Mouse (Mus musculus) heart, embryonic 11.5 days (tissue): ENCODE results near the gene Sgta. TPM values are rescaled to one million over a fixed set of nuclear protein-coding genes. Genes with fewer than 3 reads are reported as not detected.
A peak's percentile ranks its signal among the peaks of the same experiment; 100 is the strongest.

Experiments used
- ATAC-seq: fragments of 200-750 bp; cut with Nextera tagmentation; replicated peaks from 2 replicates; pipeline ENCODE4 v1.8.0; 2017; ENCODE audit warnings: moderate library complexity; ENCODE audit not compliant: insufficient number of reproducible peaks, low FRiP score, low TSS enrichment
- H3K27ac ChIP-seq: fragments of 300-500 bp; sonication (generic); 2 replicates; pipeline ENCODE4 v1.5.1; 2014; ENCODE audit warnings: mild to moderate bottlenecking, low read depth, low read length
- H3K27me3 ChIP-seq: fragments of 300-500 bp; sonication (generic); 2 replicates; pipeline ENCODE4 v1.6.1; 2014; ENCODE audit warnings: mild to moderate bottlenecking, low read length, mixed read lengths; ENCODE audit not compliant: control insufficient read depth, insufficient read depth
- H3K36me3 ChIP-seq: fragments of 300-500 bp; sonication (generic); 2 replicates; pipeline ENCODE4 v1.6.1; 2014; ENCODE audit warnings: mild to moderate bottlenecking, low read length, moderate library complexity, mixed read lengths; ENCODE audit not compliant: control insufficient read depth, insufficient read depth
- H3K4me1 ChIP-seq: fragments of 300-500 bp; sonication (generic); 2 replicates; pipeline ENCODE4 v1.6.1; 2014; ENCODE audit warnings: low read length; ENCODE audit not compliant: control insufficient read depth, insufficient read depth
- H3K4me2 ChIP-seq: fragments of 300-500 bp; sonication (generic); 2 replicates; pipeline ENCODE4 v1.6.1; 2014; ENCODE audit warnings: mild to moderate bottlenecking, moderate library complexity
- H3K4me3 ChIP-seq: fragments of 300-500 bp; sonication (generic); 2 replicates; pipeline ENCODE4 v1.5.1; 2014; ENCODE audit warnings: low read depth, low read length
- H3K9ac ChIP-seq: fragments of 300-500 bp; sonication (generic); 2 replicates; pipeline ENCODE4 v1.6.1; 2014; ENCODE audit warnings: mild to moderate bottlenecking, low read depth, low read length, moderate library complexity
- H3K9me3 ChIP-seq: fragments of 300-500 bp; sonication (generic); replicated peaks from 2 replicates; pipeline ENCODE4 v1.6.1; 2016; ENCODE audit warnings: low read length; ENCODE audit not compliant: control insufficient read depth
- WGBS: fragments of 180-500 bp; shearing (Covaris S2); extraction: QIAGEN DNeasy Blood & Tissue Kit; methylation state at CpG from one replicate; pipeline ENCODE4 v1.1.7; 2014; ENCODE audit not compliant: insufficient replicate concordance; 5-methylcytosine and 5-hydroxymethylcytosine counted together
- polyA plus RNA-seq: library from polyadenylated mRNA; unstranded; fragments of >200 nt; fragmentation: Nextera tagmentation; extraction: Ambion mirVana; gene quantifications from 2 replicates; pipeline ENCODE4 v1.2.1, GENCODE M21; 2014

Gene Sgta
- polyA plus RNA-seq = 130 and 159 TPM in 2 replicates

DNA sequence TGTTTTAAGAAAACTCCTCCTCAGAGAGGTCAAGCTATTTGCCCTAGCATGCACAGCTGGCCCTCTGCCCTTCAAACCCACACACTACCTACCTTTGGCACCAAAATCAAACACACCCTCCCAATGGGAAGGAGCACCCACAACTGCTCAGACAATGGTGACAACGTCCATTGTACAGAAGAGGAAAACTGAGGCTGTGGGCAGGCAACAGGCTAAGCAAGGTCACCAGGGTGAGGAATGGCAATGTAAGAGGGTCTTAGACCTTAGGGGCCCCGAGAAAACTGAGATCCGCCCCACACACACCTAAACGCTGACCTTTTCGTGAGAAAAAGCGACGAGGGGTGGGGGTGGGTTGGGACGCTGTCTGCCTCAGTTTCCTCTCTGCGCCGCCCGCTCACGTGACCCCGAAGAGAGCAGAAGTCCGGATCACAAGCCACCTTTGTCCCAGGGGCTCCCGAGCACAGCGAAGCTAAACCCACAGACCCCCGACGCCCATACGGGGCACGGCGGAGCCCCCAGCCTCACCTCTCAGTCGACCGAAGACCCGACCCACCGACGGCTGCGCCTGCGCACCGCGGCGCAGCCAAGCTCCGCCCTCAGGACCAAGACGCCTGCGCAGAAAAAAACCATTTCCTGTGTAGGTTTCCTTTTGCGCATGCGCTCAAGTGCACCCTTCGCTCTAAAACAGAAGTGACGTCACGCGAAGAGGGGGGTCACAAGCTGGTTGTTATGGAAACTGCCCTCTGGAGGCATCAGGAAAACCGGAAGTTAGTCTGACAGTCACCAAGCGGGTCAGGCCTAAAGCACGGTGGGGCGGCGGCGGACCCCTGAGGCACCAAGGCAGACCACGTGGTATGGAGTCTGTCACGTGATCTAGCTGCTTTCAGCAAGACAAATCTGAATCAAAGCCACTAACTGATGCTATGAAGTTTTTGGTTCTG is at the start of gene Sgta:
TSS of gene Sgta (minus strand) at position 579 of the 941 bp plus-strand sequence.
- under 1% methylated on average over 48 of the region's 48 CpGs for WGBS
- Histone ChIP-seq H3K27ac (0 out of 2 replicates have a peak within 1 kb of the TSS, but pooled peaks have one; percentile 30), H3K27me3 (no peaks in the 10 kb centered on the region), H3K9me3 (no peaks in the 10 kb centered on the region), H3K4me3 (peak within 1 kb of the TSS; percentile 74), H3K4me1 (peaks cover 16% of the 10 kb centered on the region), H3K4me2 (peak within 1 kb of the TSS; percentile 87), H3K36me3 (no peaks in the 10 kb centered on the region; the same call in 1 of the 2 replicates), H3K9ac (peak within 1 kb of the TSS; percentile 81)
- peak; percentile 90 for ATAC-seq

DNA sequence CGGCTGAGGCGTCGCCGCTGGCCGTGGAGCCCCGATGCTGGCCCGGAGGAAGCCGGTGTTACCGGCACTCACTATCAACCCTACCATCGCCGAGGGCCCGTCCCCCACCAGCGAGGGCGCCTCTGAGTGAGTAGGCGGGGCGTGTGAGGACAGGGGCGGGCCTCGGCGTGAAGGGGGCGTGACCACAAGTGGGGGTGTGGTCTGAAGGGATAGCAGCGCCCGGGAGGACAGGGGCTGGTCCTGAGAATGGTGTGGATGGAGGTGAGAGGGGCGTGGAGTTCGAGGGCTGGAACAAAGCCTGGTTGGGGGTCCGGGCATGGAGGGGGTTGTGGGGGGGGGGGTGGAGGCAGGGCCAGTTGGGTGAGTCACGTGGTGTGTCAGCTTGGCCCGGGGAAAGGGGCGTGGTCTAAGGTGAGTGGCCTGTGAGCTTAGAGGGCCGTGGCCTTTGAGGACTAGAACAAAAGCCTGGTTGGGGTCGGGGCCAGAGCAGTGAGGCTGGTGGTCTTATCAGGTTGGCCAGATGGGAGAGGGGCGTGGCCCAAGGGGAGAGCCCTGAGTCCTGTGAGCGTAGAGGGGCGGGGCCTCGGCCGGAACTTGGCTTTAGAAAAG is 46.2 kb upstream of the Sgta start:
- peak overlapping the region; percentile 64 for H3K4me2 ChIP-seq
- H3K27me3 ChIP-seq = no peaks in the 10 kb centered on the region
- H3K27ac ChIP-seq = peak overlapping the region; percentile 100
- no peaks in the 10 kb centered on the region for H3K9me3 ChIP-seq
- WGBS = under 1% methylated on average over 34 of the region's 35 CpGs
- peak; percentile 83 for ATAC-seq
- H3K4me3 ChIP-seq = peak overlapping the region; percentile 85
- H3K9ac ChIP-seq = peak overlapping the region; percentile 99
- H3K36me3 ChIP-seq = peaks cover 22% of the 10 kb centered on the region
- peaks cover 14% of the 10 kb centered on the region for H3K4me1 ChIP-seq

DNA sequence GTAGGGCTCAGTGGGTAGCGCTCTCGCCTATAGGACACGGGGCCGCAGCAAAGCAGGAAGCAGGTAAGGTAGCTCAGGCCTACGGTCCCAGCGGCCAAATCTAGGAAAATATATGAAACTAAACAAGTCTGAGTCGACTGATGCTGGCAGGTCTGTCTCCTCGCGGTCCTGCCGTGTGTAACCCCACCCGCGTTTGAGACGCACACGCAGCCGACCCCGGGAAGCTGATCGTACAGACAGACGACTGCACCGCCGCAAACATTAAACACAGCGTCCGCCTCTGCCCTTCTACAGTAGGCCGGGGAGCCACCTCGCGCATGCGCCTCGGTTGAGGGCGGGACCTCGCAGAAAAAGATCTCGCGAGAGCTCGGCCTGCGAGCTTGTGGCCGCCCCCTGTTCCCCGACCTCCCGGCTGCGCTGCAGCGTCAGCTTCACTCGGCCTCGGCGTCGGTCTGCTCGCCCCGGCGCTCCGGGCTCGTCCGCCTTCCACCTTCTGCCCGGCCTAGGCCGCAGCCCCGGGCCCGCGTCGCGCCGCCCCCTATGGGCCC is 45.7 kb upstream of the Sgta start, which contains the start of gene Map2k2:
TSS of gene Map2k2 (plus strand) at position 351 of the 548 bp plus-strand sequence.
- Histone ChIP-seq H3K4me2 (peak within 1 kb of the TSS; percentile 64), H3K27me3 (no peaks in the 10 kb centered on the region), H3K27ac (peak within 1 kb of the TSS; percentile 100), H3K36me3 (peaks cover 19% of the 10 kb centered on the region), H3K4me3 (peak within 1 kb of the TSS; percentile 85), H3K9me3 (no peaks in the 10 kb centered on the region), H3K9ac (peak within 1 kb of the TSS; percentile 99), H3K4me1 (peaks cover 14% of the 10 kb centered on the region)
- under 1% methylated on average over 56 of the region's 56 CpGs for WGBS
- ATAC-seq = peak; percentile 87

DNA sequence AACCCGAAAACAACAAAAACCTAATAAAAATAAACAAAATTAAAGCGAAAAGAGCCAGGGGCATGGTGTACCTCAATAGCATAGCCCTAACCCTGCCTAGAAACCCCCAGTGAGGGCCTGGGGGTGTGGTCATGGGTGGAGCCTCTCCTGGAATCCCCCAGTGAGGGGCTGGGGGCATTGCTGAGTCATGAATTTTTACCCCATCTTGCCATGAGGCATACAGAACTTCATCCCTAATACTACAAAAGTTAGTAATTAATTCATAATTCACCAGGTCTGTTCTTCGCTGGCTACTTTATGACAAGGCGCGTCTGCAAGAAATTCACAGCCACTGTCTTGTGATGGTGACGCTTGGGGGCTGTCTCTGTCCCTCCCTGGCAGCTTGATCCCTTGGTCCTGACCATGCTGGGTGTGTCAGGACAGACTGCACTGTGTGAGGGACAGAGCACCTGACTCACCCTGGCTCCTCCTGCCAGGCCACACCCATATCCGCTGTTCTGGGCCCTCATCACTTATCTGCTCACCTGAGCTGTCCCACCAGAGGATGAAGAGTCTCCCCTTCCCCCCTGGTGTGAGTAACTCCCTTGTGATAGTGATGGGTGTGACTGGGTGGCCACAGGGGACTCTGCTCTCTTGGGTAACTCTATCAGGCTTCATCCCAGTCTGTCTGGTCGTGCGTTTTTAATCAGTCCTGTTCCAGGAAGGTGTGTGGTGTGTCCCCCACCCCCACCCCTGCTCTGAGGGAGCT is 35.1 kb upstream of the Sgta start:
- Histone ChIP-seq H3K27ac (no peak overlapping the region), H3K36me3 (no peaks in the 10 kb centered on the region), H3K9me3 (no peaks in the 10 kb centered on the region; the same call in 1 of the 2 replicates), H3K9ac (no peak overlapping the region), H3K27me3 (peaks cover 3% of the 10 kb centered on the region), H3K4me1 (peaks cover 6% of the 10 kb centered on the region), H3K4me3 (no peak overlapping the region), H3K4me2 (no peak overlapping the region)
- 46% methylated on average over 9 of the region's 9 CpGs for WGBS
- peak; percentile 22; the same call in 1 of the 2 replicates for ATAC-seq

DNA sequence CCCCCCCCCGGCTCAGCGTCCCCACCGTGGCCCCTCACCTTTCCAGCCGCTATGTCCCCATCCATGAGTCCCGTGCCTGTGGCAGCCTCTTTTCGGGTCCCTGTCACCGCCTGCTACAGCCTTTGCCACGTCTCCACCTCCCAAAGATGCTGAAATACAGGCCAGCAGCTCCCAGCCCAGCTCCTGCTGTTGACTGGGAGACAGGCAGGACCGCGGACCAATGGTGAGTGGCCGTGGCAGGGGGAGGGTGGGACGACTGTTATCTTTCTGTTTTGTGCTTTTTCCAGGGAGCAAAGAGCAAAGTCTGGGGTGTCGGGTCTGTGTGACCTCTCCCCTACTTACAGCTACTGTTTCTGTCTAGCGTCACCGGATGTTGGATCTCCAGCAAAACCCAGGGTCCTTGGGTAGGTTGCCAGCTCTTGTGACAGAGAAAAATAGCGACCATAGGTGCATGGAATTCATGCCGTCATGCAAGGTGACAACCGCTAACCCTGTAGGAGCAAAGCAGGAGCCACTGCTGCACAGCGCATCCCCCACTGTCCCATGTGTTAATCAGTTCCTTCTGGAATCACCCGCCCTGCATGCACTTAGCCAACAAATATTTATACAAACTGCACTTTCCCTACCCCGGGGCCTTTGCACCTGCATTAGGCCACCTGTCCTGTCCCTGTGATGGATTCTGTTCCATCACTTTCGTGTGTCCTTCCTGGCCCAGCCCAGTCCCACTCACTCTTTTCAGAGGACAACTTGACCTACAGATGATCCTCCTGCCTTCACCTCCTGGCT is 32.7 kb upstream of the Sgta start:
- H3K4me2 ChIP-seq = no peak overlapping the region
- no peak overlapping the region for H3K4me3 ChIP-seq

DNA sequence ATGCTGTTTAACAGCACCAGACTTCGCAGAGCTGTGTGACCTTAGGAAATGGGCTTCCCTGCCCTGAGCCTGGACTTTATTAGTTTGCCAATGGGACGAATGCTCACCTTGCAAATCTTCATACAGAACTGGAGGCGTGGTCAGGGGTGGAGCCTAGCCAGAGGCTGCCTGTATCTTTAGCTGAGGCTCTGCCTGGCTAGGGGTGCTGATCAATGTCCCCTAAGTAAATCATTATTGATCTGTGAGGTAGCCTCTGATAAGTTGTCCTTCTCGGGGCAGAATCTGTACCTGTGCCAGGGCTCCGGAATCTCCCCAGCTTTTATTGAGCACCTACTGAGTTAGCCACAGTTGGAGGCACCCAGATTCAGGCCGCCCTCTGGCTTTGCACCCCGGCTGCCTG is 30.6 kb upstream of the Sgta start:
- H3K27me3 ChIP-seq = peaks cover 3% of the 10 kb centered on the region
- WGBS = 67% methylated on average over 7 of the region's 7 CpGs
- H3K27ac ChIP-seq = no peak overlapping the region
- no peaks in the 10 kb centered on the region for H3K36me3 ChIP-seq
- no peak for ATAC-seq
- H3K9ac ChIP-seq = no peak overlapping the region
- no peak overlapping the region for H3K4me3 ChIP-seq
- no peaks in the 10 kb centered on the region for H3K9me3 ChIP-seq
- H3K4me1 ChIP-seq = peaks cover 11% of the 10 kb centered on the region
- H3K4me2 ChIP-seq = no peak overlapping the region

More for the DNA sequence above, 32.7 kb upstream of the Sgta start:
- Histone ChIP-seq H3K4me1 (peaks cover 11% of the 10 kb centered on the region), H3K27ac (no peak overlapping the region), H3K9me3 (no peaks in the 10 kb centered on the region; the same call in 1 of the 2 replicates), H3K9ac (no peak overlapping the region), H3K36me3 (no peaks in the 10 kb centered on the region), H3K27me3 (peaks cover 3% of the 10 kb centered on the region)
- ATAC-seq = no peak
- WGBS = 44% methylated on average over 22 of the region's 22 CpGs

DNA sequence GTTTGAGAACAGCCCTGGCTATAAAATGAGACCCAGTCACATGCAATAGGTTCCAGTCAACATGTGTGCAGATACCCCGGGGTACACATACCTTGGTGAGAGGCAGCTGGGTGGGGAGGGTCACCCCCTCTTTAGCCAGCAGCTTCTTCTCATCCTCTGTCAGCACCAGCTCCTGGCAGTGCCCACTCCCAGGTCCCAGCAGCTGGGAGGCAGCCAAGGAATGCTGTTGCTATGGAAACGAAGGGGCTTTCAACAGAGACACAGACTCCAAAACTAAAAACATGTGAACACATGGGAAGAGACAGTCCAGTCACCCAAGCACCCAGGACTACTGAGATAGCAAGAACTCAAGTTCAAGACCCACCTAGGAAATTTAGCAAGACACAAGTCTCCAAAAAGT is 29.2 kb upstream of the Sgta start:
- WGBS = 43% methylated on average over 2 of the region's 2 CpGs
- peaks cover 11% of the 10 kb centered on the region for H3K4me1 ChIP-seq
- H3K4me3 ChIP-seq = no peak overlapping the region
- H3K4me2 ChIP-seq = no peak overlapping the region
- H3K9me3 ChIP-seq = no peaks in the 10 kb centered on the region
- H3K36me3 ChIP-seq = no peaks in the 10 kb centered on the region
- no peak overlapping the region for H3K9ac ChIP-seq
- no peak overlapping the region for H3K27ac ChIP-seq
- no peak for ATAC-seq
- H3K27me3 ChIP-seq = peaks cover 3% of the 10 kb centered on the region
